In genomic region chr19:12570866-12571265, GRCm38 (mm10) we compare ENCODE assay signal across 19 mouse cellular contexts. TPM values are rescaled to one million over a fixed set of nuclear protein-coding genes. Genes with fewer than 3 reads are reported as not detected.
"Had no signal": no experiment of that assay in that cellular context is flagged by ENCODE, and none has a peak within 500 bp of the region (broad histone marks: within the 10 kb centered on the region; RNA-seq: fewer than 3 reads in every experiment).

No protein-coding gene starts in this region.

- H3K27me3 ChIP-seq: kidney, embryonic 15.5 days; limb, embryonic 13.5 days; midbrain, embryonic 12.5 days; neural tube, embryonic 15.5 days had no signal

- DNase-seq: kidney, adult 2 months; kidney, postnatal 25 days; layer of hippocampus, postnatal 36 days; lung, adult 18-20 months; right cerebral cortex, adult 18-20 months; right cerebral cortex, postnatal 25 days; thymus, adult 18-20 months; thymus, postnatal 25 days had no signal

- H3K27ac ChIP-seq: kidney, embryonic 15.5 days; limb, embryonic 13.5 days; liver, embryonic 14.5 days; midbrain, embryonic 12.5 days; neural tube, embryonic 15.5 days had no signal

- H3K4me3 ChIP-seq: kidney, embryonic 15.5 days; limb, embryonic 13.5 days; midbrain, embryonic 12.5 days; neural tube, embryonic 15.5 days had no signal

- H3K9ac ChIP-seq: kidney, embryonic 15.5 days; limb, embryonic 13.5 days; liver, embryonic 14.5 days; midbrain, embryonic 12.5 days; neural tube, embryonic 15.5 days had no signal

- H3K36me3 ChIP-seq: kidney, embryonic 15.5 days; limb, embryonic 13.5 days; midbrain, embryonic 12.5 days; neural tube, embryonic 15.5 days had no signal

- H3K9me3 ChIP-seq: kidney, embryonic 15.5 days; limb, embryonic 13.5 days; midbrain, embryonic 12.5 days; neural tube, embryonic 15.5 days had no signal

RNA-seq across cellular contexts. Expression of gene Gm4952, which starts 28.9 kb away (rescaled TPM):
- total RNA-seq: layer of hippocampus, postnatal 36 days; left cerebral cortex, postnatal 36 days; megakaryocyte progenitor cell, adult 5-6 weeks had no signal
- polyA plus RNA-seq: midbrain, embryonic 12.5 days; midbrain, embryonic 16.5 days; neural tube, embryonic 11.5 days; small intestine, adult 2 months; stomach, embryonic 14.5 days had no signal
